Comparison of ENCODE assay signal across 9 mouse cellular contexts in the genomic region with DNA sequence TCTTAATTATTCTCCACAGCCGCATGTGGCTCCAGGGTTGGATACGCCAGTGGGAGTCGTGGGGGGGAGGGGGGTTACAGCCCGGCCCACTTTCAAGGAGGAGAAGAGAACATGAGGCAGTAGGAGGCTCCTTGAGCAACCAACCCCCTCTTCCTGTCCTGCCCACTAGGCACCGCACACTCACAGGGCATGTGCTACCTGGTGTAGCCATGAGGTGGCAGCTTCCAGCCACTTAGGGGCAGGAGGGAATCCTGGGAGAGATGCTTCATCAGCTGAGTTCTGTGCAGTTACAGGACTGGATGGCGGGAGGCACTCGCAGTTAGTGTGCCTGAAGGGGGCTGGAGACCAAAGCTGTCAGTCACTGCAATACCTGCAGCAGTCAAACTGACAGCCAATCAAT. TPM values are rescaled to one million over a fixed set of nuclear protein-coding genes. Genes with fewer than 3 reads are reported as not detected.
A peak's percentile ranks its signal among the peaks of the same experiment; 100 is the strongest.
DNase-seq lines count a peak whose midpoint lies in the region; ATAC-seq and TF ChIP-seq lines count a peak whose summit lies in the region.
"Had no signal": no experiment of that assay in that cellular context is flagged by ENCODE, and none has a peak within 500 bp of the region (broad histone marks: within the 10 kb centered on the region; RNA-seq: fewer than 3 reads in every experiment).

No protein-coding gene starts in this region.

- peak; percentile 49 for TF ChIP-seq CTCF in forebrain, postnatal 0 days (IDR thresholded peaks at IDR 0.05; ENCODE audit: low read depth)

- intact Hi-C loops in gastrocnemius, postnatal 14 days (cut with DNase I; ENCODE audit: low total_unique reads) = loop anchor here (5.0 kb wide), 2 partner anchors 42 to 117 kb away; no protein-coding TSS in a partner anchor

- no peaks in the 10 kb centered on the region for H3K36me3 ChIP-seq in forebrain, postnatal 0 days (ENCODE audit: insufficient read depth)
- H3K36me3 ChIP-seq in forebrain, embryonic 12.5 days (replicated peaks) = no peaks in the 10 kb centered on the region; the same call in 1 of the 2 replicates
- no peaks in the 10 kb centered on the region for H3K36me3 ChIP-seq in embryonic facial prominence, embryonic 11.5 days (replicated peaks; ENCODE audit: control insufficient read depth, insufficient read depth, low read depth, low read length)
- no peaks in the 10 kb centered on the region for H3K36me3 ChIP-seq in liver, embryonic 16.5 days (ENCODE audit: control insufficient read depth, insufficient read depth)

- H3K4me2 ChIP-seq in forebrain, postnatal 0 days (ENCODE audit: low read depth) = no peak overlapping the region
- no peak overlapping the region for H3K4me2 ChIP-seq in forebrain, embryonic 12.5 days
- no peak overlapping the region for H3K4me2 ChIP-seq in embryonic facial prominence, embryonic 11.5 days (ENCODE audit: low read depth, low read length)
- no peak overlapping the region for H3K4me2 ChIP-seq in liver, embryonic 16.5 days (ENCODE audit: low read depth, low read length)

- WGBS in forebrain, postnatal 0 days = 25% methylated on average over 7 of the region's 7 CpGs
- 17% methylated on average over 7 of the region's 7 CpGs for WGBS in forebrain, embryonic 12.5 days
- 17% methylated on average over 7 of the region's 7 CpGs for WGBS in embryonic facial prominence, embryonic 11.5 days
- 24% methylated on average over 7 of the region's 7 CpGs for WGBS in liver, embryonic 16.5 days (ENCODE audit: insufficient replicate concordance)

- peak; percentile 6; the same call in 1 of the 2 replicates for ATAC-seq in forebrain, postnatal 0 days
- ATAC-seq in forebrain, embryonic 12.5 days (ENCODE audit: low FRiP score) = no peak
- no peak for ATAC-seq in embryonic facial prominence, embryonic 11.5 days (replicated peaks; ENCODE audit: insufficient number of reproducible peaks, low FRiP score, low TSS enrichment, low read depth)
- 0 out of 2 replicates have a peak, but pooled peaks have one; percentile 19 for ATAC-seq in liver, embryonic 16.5 days (ENCODE audit: low read depth)

- peaks cover 18% of the 10 kb centered on the region for H3K4me1 ChIP-seq in forebrain, postnatal 0 days (ENCODE audit: insufficient read depth)
- H3K4me1 ChIP-seq in forebrain, embryonic 12.5 days = peaks cover 27% of the 10 kb centered on the region
- no peaks in the 10 kb centered on the region for H3K4me1 ChIP-seq in embryonic facial prominence, embryonic 11.5 days (ENCODE audit: control insufficient read depth, insufficient read depth, low read length)
- H3K4me1 ChIP-seq in liver, embryonic 16.5 days (ENCODE audit: control insufficient read depth, low read depth, low read length) = peaks cover 28% of the 10 kb centered on the region

- H3K9ac ChIP-seq in forebrain, postnatal 0 days = no peak overlapping the region
- no peak overlapping the region for H3K9ac ChIP-seq in forebrain, embryonic 12.5 days
- H3K9ac ChIP-seq in embryonic facial prominence, embryonic 11.5 days (replicated peaks; ENCODE audit: low read length) = no peak overlapping the region
- no peak overlapping the region; the same call in 1 of the 2 replicates for H3K9ac ChIP-seq in liver, embryonic 16.5 days (ENCODE audit: low read depth, low read length)

- H3K4me3 ChIP-seq in forebrain, postnatal 0 days (ENCODE audit: low read depth, low read length) = no peak overlapping the region
- no peak overlapping the region for H3K4me3 ChIP-seq in forebrain, embryonic 12.5 days (replicated peaks)
- no peak overlapping the region for H3K4me3 ChIP-seq in embryonic facial prominence, embryonic 11.5 days (ENCODE audit: low read depth, low read length)
- H3K4me3 ChIP-seq in liver, embryonic 16.5 days (ENCODE audit: low read depth, low read length) = no peak overlapping the region

- H3K27ac ChIP-seq in forebrain, postnatal 0 days (ENCODE audit: low read depth, low read length) = no peak overlapping the region
- no peak overlapping the region for H3K27ac ChIP-seq in forebrain, embryonic 12.5 days
- no peak overlapping the region for H3K27ac ChIP-seq in embryonic facial prominence, embryonic 11.5 days (replicated peaks; ENCODE audit: low read depth, low read length)
- no peak overlapping the region for H3K27ac ChIP-seq in liver, embryonic 16.5 days (ENCODE audit: low read length)

- H3K27me3 ChIP-seq in forebrain, postnatal 0 days (ENCODE audit: insufficient read depth, low read length) = no peaks in the 10 kb centered on the region
- no peaks in the 10 kb centered on the region for H3K27me3 ChIP-seq in forebrain, embryonic 12.5 days
- no peaks in the 10 kb centered on the region for H3K27me3 ChIP-seq in embryonic facial prominence, embryonic 11.5 days (ENCODE audit: control insufficient read depth, insufficient read depth, low read length)
- H3K27me3 ChIP-seq in liver, embryonic 16.5 days (ENCODE audit: control insufficient read depth, insufficient read depth, low read depth, low read length) = no peaks in the 10 kb centered on the region

- H3K9me3 ChIP-seq in forebrain, postnatal 0 days (ENCODE audit: low read length) = no peaks in the 10 kb centered on the region
- no peaks in the 10 kb centered on the region for H3K9me3 ChIP-seq in forebrain, embryonic 12.5 days
- H3K9me3 ChIP-seq in embryonic facial prominence, embryonic 11.5 days (replicated peaks; ENCODE audit: control insufficient read depth, low read length) = no peaks in the 10 kb centered on the region
- H3K9me3 ChIP-seq in liver, embryonic 16.5 days (replicated peaks; ENCODE audit: control insufficient read depth, low read length) = no peaks in the 10 kb centered on the region
- H3K9me3 ChIP-seq: G1E had no signal

- DNase-seq in forebrain, postnatal 0 days = no peak
- DNase-seq in B cell, adult 2 months = peak; percentile 20 to 28
- DNase-seq in embryonic facial prominence, embryonic 11.5 days (ENCODE audit: low spot score) = peak; percentile 25
- no peak for DNase-seq in gastrocnemius, postnatal 14 days
- DNase-seq in gastrocnemius, postnatal 25 days = no peak
- no peak for DNase-seq in heart, postnatal 4 days

RNA-seq across cellular contexts. Expression of a gene that starts 15.5 kb away (rescaled TPM):
- total RNA-seq in forebrain, postnatal 0 days (2014; rRNA removed) = 475 and 549 TPM in 2 replicates
- polyA plus RNA-seq in forebrain, postnatal 0 days (2015; fragmentation: Nextera tagmentation; extraction: Ambion mirVana) = 744 and 971 TPM in 2 replicates
- polyA plus RNA-seq in forebrain, embryonic 12.5 days (2016; fragmentation: Nextera tagmentation; extraction: Ambion mirVana) = 453 and 463 TPM in 2 replicates
- 479 and 494 TPM in 2 replicates for polyA plus RNA-seq in embryonic facial prominence, embryonic 11.5 days (2014; fragmentation: Nextera tagmentation; extraction: Ambion mirVana)
- 170 and 188 TPM in 2 replicates for polyA plus RNA-seq in liver, embryonic 16.5 days (2015; fragmentation: Nextera tagmentation; extraction: Ambion mirVana)
- total RNA-seq in gastrocnemius, postnatal 14 days (2021) = 10 to 100 TPM; 68.9 to 81.7 TPM
- 10 to 100 TPM; 54.0 to 54.3 TPM for total RNA-seq in gastrocnemius, postnatal 25 days (2021)
- 100 to 1,000 TPM; 216 to 229 TPM for total RNA-seq in heart, postnatal 4 days (2021)

Comparison
In these comparisons a context has a peak if more than half of its experiments do, and no peak if none do; other contexts are left out.
1. ATAC-seq: peak in forebrain, postnatal 0 days (single experiment) and liver, embryonic 16.5 days (single experiment); none in forebrain, embryonic 12.5 days (single experiment) and embryonic facial prominence, embryonic 11.5 days (single experiment).
2. DNase-seq: peak in B cell, adult 2 months (2 of 2) and embryonic facial prominence, embryonic 11.5 days (single experiment); none in forebrain, postnatal 0 days (single experiment), gastrocnemius, postnatal 14 days (single experiment), gastrocnemius, postnatal 25 days (single experiment) and heart, postnatal 4 days (single experiment).